Mouse (Mus musculus) embryonic stem cell, embryonic (primary cell): ENCODE results near the gene Mfsd6.

Source experiments
- CTCF ChIA-PET, 4 experiments: fragments of 300-600 bp in 2 of 4; fragments of 350-600 bp in 2 of 4; sonication (Branson Sonifier 250); formaldehyde crosslinking; loops; one replicate each; lab custom pipeline; 2022; ENCODE audit warnings: inconsistent platforms in 2 of 4; lab: Charles Lee
- POLR2A ChIA-PET, 4 experiments: fragments of 300-600 bp in 2 of 4; fragments of 350-600 bp in 2 of 4; sonication (Branson Sonifier 250); formaldehyde crosslinking; loops; one replicate each; lab custom pipeline; 2022; ENCODE audit warnings: antibody characterized with exemption in 4 of 4, inconsistent platforms in 1 of 4; lab: Charles Lee

The Mfsd6 gene

DNA sequence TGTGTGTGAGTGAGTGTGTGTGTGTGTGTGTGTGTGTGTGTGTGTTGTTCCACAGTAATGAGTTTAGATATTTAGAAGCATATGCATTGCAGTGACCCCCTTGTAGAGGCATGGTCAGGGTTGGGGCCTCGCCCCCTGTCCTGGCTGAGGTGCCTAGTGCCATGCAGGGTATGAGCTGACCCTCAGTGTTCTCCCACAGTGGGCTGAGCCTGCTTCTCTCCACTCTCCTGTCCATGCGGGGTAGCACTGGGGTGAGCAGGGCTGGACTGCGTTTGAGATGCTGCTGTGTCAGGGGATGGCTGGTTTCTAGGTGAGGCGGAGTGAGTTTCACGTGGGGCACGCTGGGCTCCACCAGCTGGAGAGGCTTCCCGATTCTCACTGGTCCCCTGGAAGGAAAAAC lies 69.1 kb downstream of the Mfsd6 start:
- POLR2A ChIA-PET: interaction anchor here in 1 of 4 experiments (0.7 kb wide), 1 partner anchor 745 kb away, joined by 3 read pairs; no protein-coding TSS in a partner anchor
- CTCF ChIA-PET: no interaction called here

DNA sequence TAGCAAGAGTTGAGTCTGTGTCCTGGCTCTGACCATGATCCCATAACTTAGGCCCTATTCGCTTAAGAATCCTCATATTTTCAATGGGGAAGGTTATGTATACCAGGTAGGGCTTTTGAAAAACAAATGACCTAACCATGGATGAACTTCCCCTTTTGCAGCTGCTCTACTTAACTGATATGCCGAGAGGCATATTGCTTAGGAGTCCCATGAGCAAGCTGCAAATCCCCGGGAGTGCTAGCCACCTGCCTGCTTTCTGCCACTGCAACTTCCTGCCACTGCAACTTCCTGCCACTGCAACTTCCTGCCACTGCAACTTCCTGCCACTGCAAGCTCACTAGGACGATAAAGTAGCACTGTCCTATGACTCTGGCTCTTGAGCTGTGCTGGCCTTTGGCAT lies 72.1 kb downstream of the Mfsd6 start:
- POLR2A ChIA-PET: interaction anchor here in 1 of 4 experiments (2.7 kb wide), 1 partner anchor 25 kb away, joined by 9 read pairs; the partner anchor contains the start of gene Nemp2

DNA sequence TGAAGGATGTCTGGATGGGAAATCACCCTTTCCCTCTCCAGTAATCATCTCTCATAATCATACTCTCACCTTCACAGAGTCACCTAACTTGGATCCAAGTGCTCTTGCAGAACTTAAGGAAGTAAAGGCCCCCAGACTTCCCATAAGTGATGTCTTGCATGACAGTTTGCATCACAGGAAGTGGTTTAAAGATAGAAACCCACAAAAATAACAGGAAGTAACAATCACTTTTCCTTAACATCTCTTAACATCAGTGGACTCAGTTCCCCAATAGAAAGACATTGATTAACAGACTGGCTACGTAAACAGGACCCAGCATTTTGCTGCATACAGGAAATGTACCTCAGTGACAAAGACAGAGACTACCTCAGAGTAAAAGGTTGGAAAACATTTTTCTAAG lies 73.9 kb downstream of the Mfsd6 start:
- CTCF ChIA-PET: interaction anchor here in 1 of 4 experiments (0.6 kb wide), 1 partner anchor 348 kb away, joined by 4 read pairs; no protein-coding TSS in a partner anchor
- POLR2A ChIA-PET: no interaction called here

More for the DNA sequence above, 72.1 kb downstream of the Mfsd6 start:
- CTCF ChIA-PET: no interaction called here

DNA sequence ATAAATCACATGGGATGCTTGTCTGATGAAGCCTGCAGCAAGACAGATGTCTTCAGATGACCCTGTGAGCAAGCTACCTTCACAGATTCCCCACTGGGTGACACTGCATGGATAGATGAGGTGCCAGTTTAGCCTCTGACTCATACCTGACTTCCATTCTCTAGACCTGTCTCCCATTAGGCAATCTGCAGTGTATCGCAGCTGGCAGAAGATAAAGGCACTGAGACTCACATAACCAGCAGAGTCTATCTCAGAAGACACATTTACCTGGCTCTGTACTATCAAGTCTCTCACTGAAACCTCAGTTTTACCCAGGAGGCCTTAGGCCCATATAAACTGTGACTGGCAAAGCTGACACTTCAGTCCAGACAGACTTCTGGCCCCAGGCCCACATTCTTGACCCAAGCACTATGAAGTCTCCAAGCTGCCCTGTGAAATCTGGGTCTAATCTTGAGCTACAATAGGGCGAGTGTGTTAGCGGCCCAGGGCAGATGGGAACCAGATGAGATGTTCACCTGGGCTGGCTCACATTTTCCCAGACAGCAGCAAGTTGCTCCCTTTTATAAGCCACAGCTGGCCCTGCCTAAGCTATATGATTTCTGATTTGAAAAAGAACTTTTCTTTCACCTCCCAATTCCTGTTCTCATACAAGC lies 74.5 kb downstream of the Mfsd6 start:
- ChIA-PET POLR2A (no interaction called here), CTCF (interaction anchor here in 1 of 4 experiments (0.6 kb wide), 1 partner anchor 347 kb away, joined by 4 read pairs; no protein-coding TSS in a partner anchor)

DNA sequence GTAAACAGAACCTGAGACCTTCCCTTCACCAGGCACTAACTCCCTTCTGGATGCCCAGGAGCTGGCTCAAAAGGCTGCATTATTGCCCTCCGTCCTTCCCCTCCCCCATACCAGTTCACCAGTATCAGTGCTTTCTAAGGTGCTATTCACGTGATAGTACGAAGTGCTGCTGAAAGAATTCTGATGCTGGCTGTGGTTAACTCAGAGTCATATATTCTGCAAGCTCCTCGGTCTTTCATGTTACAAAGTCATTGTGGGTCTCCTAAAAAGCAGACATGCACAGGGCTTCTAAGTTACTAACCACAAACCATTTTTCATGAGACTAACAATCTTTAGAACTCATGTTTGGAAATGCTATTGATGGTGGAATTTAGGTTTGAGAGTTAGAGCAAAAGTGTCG lies 77.2 kb downstream of the Mfsd6 start:
- ChIA-PET CTCF (interaction anchor here in 1 of 4 experiments (1.0 kb wide), 1 partner anchor 20 kb away, joined by 3 read pairs; the partner anchor contains the start of gene Nemp2), POLR2A (interaction anchor here in 1 of 4 experiments (0.6 kb wide), 1 partner anchor 1457 kb away, joined by 3 read pairs; no protein-coding TSS in a partner anchor)

DNA sequence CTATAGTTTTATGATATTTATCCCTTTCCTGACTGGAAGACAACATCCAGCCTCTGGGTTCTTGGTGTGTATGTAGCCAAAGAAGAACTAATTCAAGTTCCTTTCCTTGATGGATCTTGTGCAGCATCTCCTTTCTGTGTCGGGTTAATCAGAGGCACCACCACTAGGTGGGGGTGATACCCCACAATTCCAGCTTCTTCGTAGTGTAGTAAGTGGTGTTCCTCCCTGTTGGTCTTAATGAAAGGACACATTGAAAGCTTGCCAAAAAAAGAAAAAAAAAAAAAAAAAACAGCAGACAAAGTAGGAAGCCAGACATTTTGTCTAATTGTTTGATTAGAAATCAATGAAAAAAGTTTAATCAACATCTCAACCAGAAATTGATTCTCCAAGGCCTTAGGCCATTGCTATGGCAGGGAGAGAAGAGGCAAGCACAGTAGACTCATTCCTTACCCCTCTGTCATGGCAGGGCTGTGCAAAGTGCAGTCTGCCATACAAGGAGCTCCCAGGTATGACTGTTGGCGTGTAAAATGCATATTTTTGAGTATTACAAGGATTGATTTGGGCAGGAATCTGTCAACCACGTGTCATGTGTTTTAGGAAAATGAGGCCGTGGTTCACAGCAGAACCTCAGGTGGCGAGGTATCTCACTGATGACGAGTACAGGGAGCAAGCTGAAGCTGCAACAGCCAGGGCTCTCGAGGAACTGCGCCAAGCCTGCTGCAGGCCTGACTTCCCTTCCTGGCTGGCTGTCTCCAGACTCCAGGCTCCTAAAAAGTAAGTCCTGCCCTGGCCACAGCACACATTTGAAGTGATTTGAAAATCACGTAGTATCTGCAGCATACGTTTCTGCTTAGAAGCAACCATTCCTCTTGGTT lies 78.9 kb downstream of the Mfsd6 start:
- CTCF ChIA-PET: interaction anchor here (0.6 to 1.4 kb wide), 13 partner anchors 8 to 461 kb away, joined by 3 to 12 read pairs (median 4); no protein-coding TSS in a partner anchor
- POLR2A ChIA-PET: interaction anchor here (0.6 to 1.8 kb wide), 5 partner anchors 8 to 384 kb away, joined by 3 to 7 read pairs (median 3); partner anchors contain the start of gene Nemp2 (in 1 of the 4)

DNA sequence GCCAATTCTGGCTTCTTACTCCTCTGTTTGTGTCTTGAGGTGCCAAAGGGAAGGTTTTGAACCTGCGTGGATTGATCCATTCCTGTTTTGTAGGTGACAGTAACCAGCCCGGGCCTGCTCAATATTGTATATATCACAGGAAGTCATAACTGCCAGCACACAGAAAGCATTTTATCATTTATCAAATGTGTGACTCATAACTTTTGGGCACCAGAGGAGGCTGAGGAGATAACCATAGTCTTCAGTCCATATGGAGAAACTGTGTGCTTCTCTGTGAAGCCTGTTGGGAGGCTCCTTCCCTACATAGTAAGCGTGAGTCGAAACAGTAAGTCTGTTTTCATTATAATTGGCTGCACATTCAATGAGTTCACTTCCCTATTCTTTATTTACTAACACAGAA lies 86.5 kb downstream of the Mfsd6 start:
- POLR2A ChIA-PET: no interaction called here

DNA sequence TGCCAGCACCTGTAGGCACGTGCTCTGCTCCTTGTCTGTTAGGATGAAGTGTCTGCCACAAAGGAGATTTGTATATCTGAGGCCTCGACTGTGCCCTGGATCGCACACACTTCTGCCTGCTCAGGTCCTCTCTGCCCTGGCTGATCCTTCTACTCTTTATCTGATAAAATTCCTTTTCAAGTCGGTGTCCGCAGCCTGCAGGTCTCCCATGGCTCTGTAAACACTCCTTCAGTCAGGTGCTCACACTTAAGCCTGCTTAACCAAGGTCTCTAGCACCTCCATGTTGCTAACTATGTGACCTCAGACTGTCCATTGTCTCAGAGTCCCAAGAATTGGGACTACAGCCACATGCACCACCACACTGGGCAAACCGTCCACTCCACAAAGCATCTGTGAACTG lies 87.0 kb downstream of the Mfsd6 start:
- CTCF ChIA-PET: no interaction called here
- POLR2A ChIA-PET: interaction anchor here in 2 of 4 experiments (1.1 to 1.8 kb wide), 2 partner anchors 9 to 10 kb away, joined by 10 to 11 read pairs; partner anchors contain the start of gene Nemp2 (in 2 of the 2)

More for the DNA sequence above, 86.5 kb downstream of the Mfsd6 start:
- CTCF ChIA-PET: no interaction called here

DNA sequence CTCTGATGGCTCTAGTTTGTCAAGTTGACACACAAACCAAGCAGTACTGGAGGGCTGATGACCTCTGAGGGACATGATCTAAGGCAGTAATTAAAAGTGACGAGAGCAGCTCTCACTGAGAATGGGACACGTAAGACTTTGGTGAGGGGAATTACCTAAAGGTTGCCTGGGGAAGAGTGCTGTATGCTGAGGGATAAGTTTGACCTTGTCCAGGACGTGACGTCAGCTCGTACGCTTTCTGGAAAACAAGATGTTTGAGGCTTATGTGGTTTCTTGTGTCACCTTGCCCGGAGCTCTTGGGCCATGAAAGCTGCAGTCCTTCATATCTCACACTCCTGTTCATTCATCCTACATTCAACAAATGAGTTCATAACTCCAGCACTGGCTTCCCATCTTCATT lies 88.2 kb downstream of the Mfsd6 start:
- CTCF ChIA-PET: interaction anchor here in 2 of 4 experiments (0.6 kb wide), 2 partner anchors 8 to 320 kb away, joined by 3 read pairs; no protein-coding TSS in a partner anchor
- POLR2A ChIA-PET: interaction anchor here in 3 of 4 experiments (0.9 to 1.8 kb wide), 3 partner anchors 8 to 140 kb away, joined by 3 to 11 read pairs (median 10); partner anchors contain the start of gene Nemp2 (in 2 of the 3)

DNA sequence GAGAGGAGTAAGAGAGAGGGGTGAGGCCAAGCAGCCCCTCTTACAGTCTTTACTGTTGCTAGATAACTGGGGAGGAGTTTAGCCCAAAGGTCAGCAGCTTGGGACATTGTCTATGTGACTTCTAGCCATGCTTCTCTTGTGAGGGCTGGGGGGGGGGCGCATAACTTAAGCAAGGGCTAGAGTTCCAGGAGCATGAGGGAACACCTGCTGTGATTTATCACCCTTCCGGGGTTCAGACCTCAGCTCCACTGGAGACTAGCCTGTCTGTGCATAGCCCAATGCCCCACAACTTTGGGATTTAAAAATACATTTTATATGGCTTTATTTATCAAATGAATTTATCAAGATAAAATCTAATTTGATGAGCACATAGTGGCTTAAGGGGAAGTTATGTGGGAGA lies 89.2 kb downstream of the Mfsd6 start:
- POLR2A ChIA-PET: interaction anchor here in 1 of 4 experiments (0.6 kb wide), 2 partner anchors 364 to 405 kb away, joined by 4 to 6 read pairs; partner anchors contain the start of gene Gls
- CTCF ChIA-PET: no interaction called here

DNA sequence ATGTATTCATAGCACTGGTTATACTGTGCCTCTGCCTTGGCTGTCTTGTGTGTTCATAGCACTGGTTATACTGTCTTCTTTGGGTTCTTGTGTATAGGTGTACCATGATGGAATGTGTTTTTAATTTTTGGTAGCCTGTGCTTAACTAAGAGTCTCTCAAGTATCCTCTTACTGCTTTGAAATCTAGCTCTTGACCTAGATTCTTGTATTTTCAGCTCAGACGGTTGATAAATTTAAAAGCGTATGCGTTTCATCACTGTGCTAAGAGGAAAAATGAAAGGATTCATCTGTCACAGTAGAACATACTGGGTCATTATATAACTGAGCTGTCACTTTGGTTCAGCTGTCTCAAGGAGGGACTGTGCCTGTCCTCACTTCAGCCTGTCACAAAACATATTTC lies 91.3 kb downstream of the Mfsd6 start:
- ChIA-PET POLR2A (interaction anchor here in 1 of 4 experiments (1.4 to 1.6 kb wide), 2 partner anchors 20 to 403 kb away, joined by 3 read pairs; partner anchors contain the start of gene Gls), CTCF (no interaction called here)

DNA sequence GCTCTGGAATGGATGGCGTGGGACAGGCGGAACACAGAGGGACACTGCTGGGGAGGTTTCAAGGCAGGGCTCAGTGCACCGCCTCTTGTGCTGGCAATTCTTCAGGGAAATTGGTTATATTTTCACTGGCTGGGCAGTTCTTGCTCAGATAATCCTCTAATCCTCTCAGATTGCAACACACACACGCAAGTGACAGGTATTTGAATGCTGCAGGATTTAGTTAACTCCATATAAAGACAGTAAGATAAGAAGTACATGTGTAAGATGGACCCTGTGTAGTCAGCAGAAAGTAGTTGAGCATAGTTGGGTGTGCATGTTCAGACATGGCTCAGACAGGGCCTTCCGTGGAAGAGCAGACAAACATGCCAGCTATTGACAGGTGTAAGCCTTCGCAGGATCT lies 93.0 kb downstream of the Mfsd6 start:
- ChIA-PET CTCF (no interaction called here), POLR2A (interaction anchor here in 1 of 4 experiments (0.6 kb wide), 1 partner anchor 280 kb away, joined by 4 read pairs; no protein-coding TSS in a partner anchor)

DNA sequence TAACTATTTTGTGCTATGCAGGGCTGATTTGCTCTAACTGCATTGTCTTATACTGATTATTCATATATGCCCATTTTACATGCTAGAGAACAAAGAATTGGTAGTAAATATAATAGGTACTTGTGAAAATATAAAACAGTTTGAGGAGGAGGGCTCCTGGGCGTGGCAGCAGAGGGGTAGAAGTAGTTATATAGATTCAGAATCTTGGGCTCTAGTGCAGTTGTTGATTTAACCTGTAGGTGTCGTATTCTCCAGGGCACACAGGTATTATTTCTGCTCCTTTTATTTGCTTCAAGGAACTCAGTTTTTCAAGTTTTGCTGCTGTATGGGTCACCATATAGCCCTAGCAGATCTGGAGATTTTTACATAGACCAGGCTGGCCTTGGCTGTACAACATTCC lies 95.7 kb downstream of the Mfsd6 start:
- ChIA-PET POLR2A (interaction anchor here in 3 of 4 experiments (0.7 to 1.9 kb wide), 15 partner anchors 8 to 1153 kb away, joined by 3 to 11 read pairs (median 4); partner anchors contain the start of genes Gls (in 2 of the 3), Gm28778 (in 1 of the 3), Nabp1 (in 1 of the 3) and Ormdl1 (in 1 of the 3)), CTCF (interaction anchor here in 3 of 4 experiments (0.6 to 1.6 kb wide), 8 partner anchors 8 to 401 kb away, joined by 3 to 6 read pairs (median 3); no protein-coding TSS in a partner anchor)

DNA sequence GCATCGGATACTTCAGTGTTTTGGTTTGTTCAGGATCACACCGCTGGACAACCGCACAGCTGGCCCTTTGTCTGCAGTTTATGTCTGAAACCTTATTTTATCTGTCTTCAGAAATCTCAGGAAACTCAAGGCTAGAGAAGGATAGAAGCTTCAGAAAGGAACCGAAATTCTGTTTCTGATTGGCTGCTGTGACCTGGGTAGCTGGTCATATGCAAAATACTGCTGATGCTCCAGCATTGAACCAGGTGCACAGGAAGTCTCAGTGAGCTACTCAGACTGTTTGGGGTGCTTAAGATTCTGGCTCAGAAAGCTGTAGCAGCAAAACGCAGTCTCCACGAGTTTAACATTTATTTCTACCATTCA lies 96.3 kb downstream of the Mfsd6 start:
- ChIA-PET CTCF (interaction anchor here in 3 of 4 experiments (0.6 to 1.6 kb wide), 9 partner anchors 9 to 666 kb away, joined by 3 to 6 read pairs (median 3); partner anchors contain the start of genes Gm28778 (in 1 of the 3), Ormdl1 (in 1 of the 3) and Pms1 (in 1 of the 3)), POLR2A (interaction anchor here in 3 of 4 experiments (0.7 to 1.9 kb wide), 18 partner anchors 8 to 1153 kb away, joined by 3 to 11 read pairs (median 4); partner anchors contain the start of genes Gls (in 2 of the 3), Gm28778 (in 1 of the 3), Nabp1 (in 1 of the 3) and Ormdl1 (in 1 of the 3))

DNA sequence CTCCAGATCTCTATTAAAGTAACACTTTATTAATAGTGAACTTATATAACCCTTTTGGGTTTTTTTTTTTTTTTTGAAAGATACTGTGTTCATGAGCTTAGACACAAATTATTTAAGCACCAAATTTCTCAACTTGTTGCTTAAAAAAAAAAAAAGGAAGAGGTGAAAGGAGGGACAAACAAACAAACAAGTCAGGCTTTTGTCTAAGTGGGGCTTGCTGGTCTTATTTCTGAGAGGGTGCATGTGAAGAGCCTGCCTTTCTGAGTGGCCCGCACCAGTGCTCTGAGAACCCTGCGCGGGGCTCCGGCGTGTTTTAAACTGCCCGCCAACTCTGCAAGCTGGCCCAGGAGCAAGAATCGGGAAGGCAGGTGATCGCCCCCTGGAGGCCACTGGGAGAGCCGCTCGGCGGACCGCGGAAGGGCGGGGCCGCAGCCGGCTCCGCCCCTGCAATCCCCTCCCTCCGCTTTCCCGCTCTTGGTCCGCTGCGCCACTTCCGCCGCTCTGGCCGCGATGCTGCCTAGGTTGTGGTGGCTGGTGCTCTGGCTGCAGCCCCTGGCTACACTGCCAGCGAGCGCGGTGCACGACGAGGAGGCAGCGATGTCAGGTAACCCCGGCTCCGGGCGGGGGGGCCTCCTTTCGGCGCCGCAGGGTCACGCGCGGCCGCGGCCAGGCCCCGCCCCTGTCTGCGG lies 96.9 kb downstream of the Mfsd6 start, which contains the start of gene Nemp2:
Nemp2 (plus strand) TSS at position 456 of the 689 bp plus-strand sequence.
- POLR2A ChIA-PET: interaction anchor here in 3 of 4 experiments (0.6 to 1.9 kb wide), 26 partner anchors 9 to 1152 kb away, joined by 3 to 11 read pairs (median 4); partner anchors contain the start of genes Gls (in 3 of the 3), Gm28778 (in 1 of the 3), Nabp1 (in 1 of the 3) and Ormdl1 (in 1 of the 3)
- CTCF ChIA-PET: interaction anchor here (0.6 to 1.6 kb wide), 14 partner anchors 18 to 1687 kb away, joined by 3 to 9 read pairs (median 3); partner anchors contain the start of genes Gm28778 (in 1 of the 4), Ormdl1 (in 1 of the 4) and Pms1 (in 1 of the 4)

DNA sequence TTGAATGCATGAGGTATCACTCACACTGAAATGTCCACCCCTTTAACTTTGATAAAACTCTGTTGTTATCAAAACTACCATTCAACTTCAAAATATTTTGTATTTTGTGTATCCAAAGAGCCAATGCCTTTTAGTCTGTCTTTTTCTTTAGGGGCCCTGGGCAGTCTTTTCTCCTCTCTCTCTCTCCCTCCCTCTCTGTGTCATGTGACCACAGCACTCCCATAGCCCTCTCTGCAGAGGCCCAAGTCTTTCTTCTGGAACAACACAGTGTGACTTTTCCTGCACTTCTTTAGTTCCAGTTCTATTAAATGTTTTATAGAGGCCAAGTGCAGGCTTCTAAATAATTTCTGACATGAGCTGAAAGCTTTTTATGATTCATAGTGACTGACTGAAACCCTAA lies 106.8 kb downstream of the Mfsd6 start:
- CTCF ChIA-PET: no interaction called here
- POLR2A ChIA-PET: interaction anchor here in 2 of 4 experiments (0.5 to 1.5 kb wide), 3 partner anchors 10 to 88 kb away, joined by 3 to 5 read pairs (median 4); partner anchors contain the start of gene Nemp2 (in 2 of the 2)

DNA sequence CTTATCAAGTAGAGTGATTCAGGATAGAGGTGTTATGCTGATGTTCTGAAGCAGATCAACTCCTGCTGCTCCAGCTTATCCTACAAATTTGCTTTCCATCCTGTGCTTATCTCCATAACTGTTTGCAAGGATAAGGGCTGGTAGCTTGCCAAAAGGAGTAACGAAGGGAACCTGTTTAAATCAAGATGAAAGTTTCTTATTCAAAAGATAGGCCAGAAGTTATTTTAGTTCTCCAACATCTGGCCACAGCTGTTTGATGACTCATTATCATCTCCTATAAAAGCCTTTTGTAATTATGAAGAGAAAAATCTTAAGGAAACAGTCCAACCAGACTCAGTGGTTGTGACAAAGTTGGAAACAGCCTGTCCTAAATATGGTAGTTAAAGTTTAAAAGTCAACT lies 109.0 kb downstream of the Mfsd6 start:
- ChIA-PET POLR2A (interaction anchor here in 1 of 4 experiments (1.0 kb wide), 1 partner anchor 12 kb away, joined by 5 read pairs; the partner anchor contains the start of gene Nemp2), CTCF (no interaction called here)
